Mouse (Mus musculus): ENCODE results near the gene Necap2.

GRCm38 (mm10) chr4:141108196-141108732 lies 30.1 kb upstream of the Necap2 start:
- TF ChIP-seq POLR2A (IDR thresholded peaks at IDR 0.05; ENCODE audit: borderline replicate concordance, extremely low read depth, insufficient read depth, insufficient read length, poor library complexity, severe bottlenecking) (no peak), CTCF (IDR thresholded peaks at IDR 0.05; ENCODE audit: borderline replicate concordance, extremely low read depth, insufficient read depth, insufficient read length) (no peak)
